Mouse (Mus musculus): ENCODE measurements around the gene Brwd3.

Brwd3 gene

GRCm38 (mm10) chrX:108834090-108834774 is at the start of gene Brwd3:
TSS of gene Brwd3 (minus strand) at chrX:108834372.
- DNase-seq (ENCODE audit: low spot score in 2 of 2), result peak; percentile 73 to 78

DNA sequence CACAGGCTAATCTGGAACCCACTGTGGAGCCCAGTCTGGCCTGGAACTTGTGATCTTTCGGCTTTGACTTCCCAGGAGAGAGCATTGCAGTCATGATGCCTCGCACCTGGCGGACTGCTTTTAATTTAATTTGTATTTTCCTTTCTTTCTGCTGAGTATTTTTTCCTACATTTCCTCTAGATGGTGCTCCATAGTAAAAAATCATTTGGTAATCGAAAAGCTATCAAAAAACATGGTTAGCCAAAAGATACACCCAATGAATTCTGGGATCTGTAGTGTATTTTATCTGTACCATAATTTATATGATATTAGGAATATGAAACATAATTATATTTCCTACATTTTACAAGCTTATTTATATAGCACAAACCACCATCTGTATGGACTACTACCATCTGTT is 28.5 kb upstream of the Brwd3 start:
- DNase-seq (ENCODE audit: low spot score in 2 of 2), result peak in 1 of 2 experiments; percentile 1

- peak in 1 of 2 experiments; percentile 4 for DNase-seq (ENCODE audit: low spot score in 2 of 2)
These were observed 8.5 kb upstream of the Brwd3 start for GRCm38 (mm10) chrX:108842705-108843104.

DNA sequence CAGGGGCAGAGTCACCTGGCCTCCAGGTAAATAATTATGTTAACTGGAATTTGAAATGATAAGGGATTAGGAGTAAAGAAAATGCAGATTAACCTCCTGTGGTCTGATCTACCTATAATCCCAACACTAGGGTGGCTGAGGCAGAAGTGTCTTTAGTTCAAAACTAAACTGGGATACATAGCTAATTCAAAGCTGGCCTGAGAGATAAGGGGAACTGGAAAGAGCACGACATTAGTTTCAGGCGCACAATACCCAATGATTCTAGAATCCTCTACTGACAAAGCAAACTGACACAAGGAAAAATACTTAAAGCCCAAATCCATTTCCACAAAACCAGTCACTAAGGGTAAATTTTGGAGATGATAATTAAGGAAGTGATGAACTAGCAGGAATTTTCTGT is 2.2 kb upstream of the Brwd3 start:
- DNase-seq (ENCODE audit: low spot score in 2 of 2), result no peak

DNA sequence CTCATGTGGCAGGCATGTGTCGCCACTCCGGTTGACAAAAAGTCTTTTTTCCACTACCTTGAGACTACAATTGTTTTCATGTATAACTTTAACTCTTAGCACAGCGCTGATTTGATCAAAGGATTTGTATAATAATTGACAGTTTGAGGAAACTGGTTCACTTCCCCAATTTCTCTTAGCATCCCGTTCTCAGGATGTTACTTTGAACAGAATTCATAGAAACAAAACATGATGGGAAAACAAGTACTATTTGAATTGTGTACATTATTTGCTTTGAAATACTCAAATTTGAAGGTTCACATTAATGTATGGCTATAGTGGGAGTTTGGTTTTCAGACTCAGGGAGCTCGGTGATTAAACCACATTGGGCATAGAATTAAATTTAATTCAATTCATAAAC is 1.1 kb upstream of the Brwd3 start:
- no peak for DNase-seq (ENCODE audit: low spot score in 2 of 2)

DNA sequence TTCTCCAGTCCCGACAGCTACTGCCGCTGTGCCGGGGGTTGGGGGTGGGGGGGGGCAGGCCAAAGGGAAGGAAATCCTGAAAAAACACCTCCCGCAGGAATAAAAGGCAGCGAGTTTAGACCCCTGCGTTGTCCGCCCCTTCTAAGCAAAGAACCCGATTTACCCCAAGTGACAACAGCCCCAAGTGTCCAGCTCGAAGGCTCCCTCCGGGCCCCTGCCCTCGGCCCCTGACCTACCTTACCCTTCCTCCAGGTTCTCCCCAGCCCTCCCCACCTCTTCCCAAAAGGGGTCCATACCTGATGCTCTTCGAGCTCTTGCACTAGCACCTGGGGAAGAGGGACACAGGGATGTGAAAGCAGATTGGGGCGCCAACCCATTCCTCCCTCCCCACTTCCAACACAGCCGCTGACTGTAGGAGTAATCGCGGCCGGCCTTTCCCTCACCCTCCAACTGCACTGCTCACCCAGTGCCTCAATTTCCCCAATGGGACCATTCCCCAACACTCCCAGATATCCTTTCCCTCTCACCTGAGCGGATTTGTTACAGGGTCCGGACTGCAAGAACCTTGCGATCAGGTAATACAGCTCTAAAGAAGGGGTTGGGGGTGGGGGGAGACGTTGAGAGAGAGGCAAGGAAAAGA is 671 bp downstream of the Brwd3 start:
- peak; percentile 6 to 10 for DNase-seq (ENCODE audit: low spot score in 2 of 2)

DNA sequence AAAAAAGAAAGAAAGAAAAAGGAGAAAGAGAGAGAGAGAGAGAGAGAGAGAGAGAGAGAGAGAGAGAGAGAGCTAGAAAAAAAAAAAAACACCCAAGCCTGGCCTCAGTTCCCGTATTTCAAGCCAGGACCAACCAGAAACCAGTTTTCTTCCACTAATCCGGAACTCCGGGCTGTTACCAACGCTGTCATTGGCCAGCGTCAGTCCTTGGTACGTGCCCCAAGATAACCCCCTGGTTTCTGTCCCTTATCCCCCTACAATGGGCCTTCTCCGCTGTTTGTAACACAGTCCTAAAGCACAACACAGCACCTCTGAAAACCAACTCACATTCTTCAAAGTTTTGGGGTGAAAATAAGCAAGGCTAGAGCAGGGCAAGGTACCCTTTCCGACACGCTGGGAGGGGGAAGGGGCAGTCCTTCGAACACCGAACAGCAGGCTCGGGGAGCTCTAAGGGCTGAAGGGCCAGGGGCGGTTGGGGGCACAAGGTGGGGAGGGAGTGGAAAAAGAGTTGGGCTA is 1.4 kb downstream of the Brwd3 start:
- peak; percentile 79 to 85 for DNase-seq (ENCODE audit: low spot score in 2 of 2)

GRCm38 (mm10) chrX:108831231-108831630 is 2.9 kb downstream of the Brwd3 start:
- no peak for DNase-seq (ENCODE audit: low spot score in 2 of 2)

DNA sequence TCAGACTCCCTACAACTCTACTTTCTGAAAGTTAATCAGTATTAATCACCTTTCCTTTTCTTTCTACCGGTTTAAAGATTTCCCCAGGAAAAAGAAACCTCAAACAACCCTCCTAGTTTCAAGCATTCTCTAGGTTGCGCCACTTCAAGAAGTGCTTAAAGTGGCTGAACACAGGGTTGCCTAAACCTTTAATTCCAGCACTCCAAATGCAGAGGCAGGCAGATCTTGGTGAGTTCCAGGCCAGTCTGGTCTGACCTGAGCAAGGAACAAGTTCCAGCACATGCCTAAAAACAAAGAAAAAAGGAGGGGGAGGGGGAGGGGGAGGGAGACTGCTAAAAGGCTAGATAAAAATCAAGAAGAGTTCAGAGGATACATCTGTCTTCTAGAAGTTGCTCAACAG is 6.1 kb downstream of the Brwd3 start:
- DNase-seq (ENCODE audit: low spot score in 2 of 2), result no peak

GRCm38 (mm10) chrX:108797268-108797667 is 36.9 kb downstream of the Brwd3 start:
- no peak for DNase-seq (ENCODE audit: low spot score in 2 of 2)

GRCm38 (mm10) chrX:108783724-108784123 is 50.4 kb downstream of the Brwd3 start:
- no peak for DNase-seq (ENCODE audit: low spot score in 2 of 2)

GRCm38 (mm10) chrX:108731755-108732154 is 102.4 kb downstream of the Brwd3 start:
- DNase-seq (ENCODE audit: low spot score in 2 of 2), result no peak

DNA sequence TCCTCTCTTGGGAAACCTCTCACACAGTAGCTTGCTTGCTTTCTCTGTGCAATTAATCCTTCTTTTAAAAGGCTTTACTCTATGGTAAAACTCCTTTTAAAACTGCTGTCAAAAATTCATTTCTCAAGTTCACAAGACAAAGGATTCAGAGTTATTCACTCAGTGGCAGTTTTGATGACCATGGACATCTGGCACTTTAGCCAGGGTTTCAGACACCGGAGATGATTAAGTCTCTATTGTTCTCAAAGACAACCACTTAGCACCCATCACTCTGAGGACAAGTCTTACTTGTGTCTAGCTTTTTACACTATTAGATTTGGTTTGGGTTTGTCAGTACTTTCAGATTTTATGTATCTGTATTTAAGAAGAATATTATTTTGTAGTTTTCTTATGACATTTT is 104.6 kb downstream of the Brwd3 start:
- no peak for DNase-seq (ENCODE audit: low spot score in 2 of 2)

DNA sequence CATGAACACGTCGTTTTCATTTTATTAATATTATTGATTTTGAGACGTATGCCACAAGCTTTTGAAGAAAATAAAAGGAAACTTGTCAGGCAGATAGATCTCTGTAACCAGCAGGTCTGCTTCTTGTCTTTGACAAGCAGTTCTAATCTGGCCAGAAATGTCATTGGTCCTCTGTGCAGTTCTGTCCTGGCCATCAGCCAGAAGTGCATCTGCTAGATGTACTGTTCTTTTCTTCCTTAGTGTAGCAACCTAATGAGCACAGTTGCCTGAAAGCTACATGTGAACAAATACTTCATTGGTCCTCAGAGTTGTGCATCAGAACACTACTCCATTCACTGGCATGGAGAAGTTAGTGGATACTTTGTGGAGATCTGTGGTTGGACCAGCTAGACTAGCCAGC is 105.1 kb downstream of the Brwd3 start:
- no peak for DNase-seq (ENCODE audit: low spot score in 2 of 2)

- no peak for DNase-seq (ENCODE audit: low spot score in 2 of 2)
These were observed 105.8 kb downstream of the Brwd3 start for GRCm38 (mm10) chrX:108728334-108728733.

GRCm38 (mm10) chrX:108724241-108724640 is 109.9 kb downstream of the Brwd3 start:
- DNase-seq (ENCODE audit: low spot score in 2 of 2), result no peak

- DNase-seq (ENCODE audit: low spot score in 2 of 2), result no peak
These were observed 111.7 kb downstream of the Brwd3 start for GRCm38 (mm10) chrX:108722447-108722846.

DNA sequence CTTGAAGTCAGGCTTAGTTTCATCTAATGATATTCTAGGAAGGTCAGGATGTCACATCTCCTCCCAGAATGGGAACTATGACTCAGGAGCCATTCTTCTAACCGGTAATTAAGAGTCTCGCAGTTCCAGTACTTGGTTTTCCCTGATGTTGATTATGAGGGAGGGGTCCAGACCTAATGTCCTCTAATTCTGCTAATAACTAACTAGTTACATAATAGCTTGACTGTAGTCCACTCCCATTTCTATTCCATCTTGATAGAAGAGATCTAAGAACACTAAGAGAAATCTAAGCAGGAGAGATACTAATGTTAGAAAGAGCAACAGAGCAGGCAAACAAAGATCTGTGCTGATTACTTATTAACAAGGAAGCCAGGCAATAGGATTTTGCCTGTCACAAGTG is 129.9 kb downstream of the Brwd3 start:
- no peak for DNase-seq (ENCODE audit: low spot score in 2 of 2)
